Mouse (Mus musculus): Measurements from ENCODE around the gene Olfr806.

The Olfr806 gene

DNA sequence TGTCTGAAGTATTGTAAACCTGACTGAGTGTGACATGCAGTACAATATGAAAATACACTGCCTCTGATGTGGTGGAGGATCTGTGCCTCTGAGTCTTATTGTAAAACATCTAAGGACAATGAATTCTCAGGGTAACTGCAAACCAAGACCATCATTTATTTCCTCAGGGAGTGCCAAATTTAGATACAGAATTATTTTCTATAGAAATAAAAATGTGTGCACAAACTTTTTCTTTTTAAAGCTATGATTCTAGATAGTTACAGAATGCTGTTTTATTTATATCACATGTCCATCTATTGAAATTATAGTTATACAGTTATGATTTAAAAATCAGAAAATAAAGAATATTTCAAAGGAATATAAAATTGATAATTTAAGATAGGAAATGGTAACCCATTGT lies at the start of gene Olfr806:
Gene Olfr806 (minus strand): TSS at position 101 of the 400 bp plus-strand sequence.
- no peak for DNase-seq (ENCODE audit: low read depth, low spot score)

DNA sequence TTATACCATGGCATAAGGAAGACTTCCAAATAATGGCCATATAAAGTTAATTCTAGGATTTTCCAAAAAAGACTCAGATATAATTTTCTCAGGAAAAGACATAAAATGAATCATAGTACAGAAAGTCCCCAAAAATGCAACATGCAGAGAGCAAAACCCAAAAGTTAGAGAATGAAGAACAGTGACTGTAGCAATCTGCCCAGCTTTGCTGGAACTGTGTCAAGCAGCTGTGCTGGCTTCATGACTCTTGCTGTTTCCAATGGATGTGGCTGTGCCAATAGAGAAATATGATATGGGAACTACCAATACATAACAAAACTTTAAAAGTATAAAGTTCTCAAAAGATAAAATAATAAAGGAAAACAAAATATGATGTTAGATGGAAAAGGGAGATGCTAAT lies 36.4 kb upstream of the Olfr806 start:
- DNase-seq (ENCODE audit: low read depth, low spot score): no peak

GRCm38 (mm10) chr10:129774338-129774737 lies 32.6 kb upstream of the Olfr806 start, which contains the start of gene Olfr809:
Gene Olfr809 (plus strand): TSS chr10:129774638.
- DNase-seq (ENCODE audit: low read depth, low spot score): no peak

- DNase-seq (ENCODE audit: low read depth, low spot score): no peak
These were observed 23.5 kb upstream of the Olfr806 start, which contains the start of gene Olfr808 for GRCm38 (mm10) chr10:129765182-129765581. Gene Olfr808 (plus strand): TSS chr10:129765482.

GRCm38 (mm10) chr10:129757693-129758092 lies 16.0 kb upstream of the Olfr806 start, which contains the start of gene Olfr807:
Gene Olfr807 (minus strand): TSS chr10:129757793.
- no peak for DNase-seq (ENCODE audit: low read depth, low spot score)

DNA sequence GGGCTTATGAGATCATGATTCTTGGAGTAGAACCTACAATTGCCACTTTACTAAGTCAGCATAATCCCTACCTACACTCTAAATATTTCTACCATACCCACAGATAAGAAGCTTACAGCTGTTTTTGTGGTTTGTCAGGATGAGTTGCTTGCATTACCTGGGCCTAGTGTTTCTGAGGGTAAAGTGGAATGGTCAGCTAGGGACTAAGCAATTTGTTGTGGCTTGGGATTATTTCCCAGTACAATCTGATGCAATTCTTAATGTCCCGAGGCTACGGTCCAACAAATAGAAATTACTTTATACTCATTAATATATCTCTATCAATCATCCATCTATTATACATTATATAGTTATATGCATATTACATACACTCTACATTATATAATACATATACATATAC lies 12.4 kb downstream of the Olfr806 start, which contains the start of gene Olfr805:
Gene Olfr805 (minus strand): TSS at position 101 of the 400 bp plus-strand sequence.
- no peak for DNase-seq (ENCODE audit: low read depth, low spot score)

DNA sequence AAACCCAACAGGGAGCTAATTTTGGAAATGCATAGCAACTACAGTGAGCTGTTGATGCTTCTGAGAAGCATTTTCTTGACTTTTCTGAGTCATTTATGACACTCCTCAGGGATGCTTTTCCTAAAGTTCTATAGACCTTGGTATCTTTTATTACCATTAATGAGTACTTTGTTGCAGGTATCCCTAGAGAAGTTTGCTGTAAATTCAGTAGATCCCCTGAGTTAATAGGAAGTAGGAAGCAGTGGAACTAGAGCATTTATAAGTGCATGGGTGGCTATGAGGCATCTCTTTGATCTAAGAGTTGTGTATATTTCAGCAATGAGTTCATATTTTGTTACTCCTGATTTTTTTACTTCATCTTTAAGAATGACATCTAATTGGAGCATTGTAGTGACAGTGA lies 38.8 kb downstream of the Olfr806 start, which contains the start of gene Olfr804:
Gene Olfr804 (plus strand): TSS at position 301 of the 400 bp plus-strand sequence.
- no peak for DNase-seq (ENCODE audit: low read depth, low spot score)

DNA sequence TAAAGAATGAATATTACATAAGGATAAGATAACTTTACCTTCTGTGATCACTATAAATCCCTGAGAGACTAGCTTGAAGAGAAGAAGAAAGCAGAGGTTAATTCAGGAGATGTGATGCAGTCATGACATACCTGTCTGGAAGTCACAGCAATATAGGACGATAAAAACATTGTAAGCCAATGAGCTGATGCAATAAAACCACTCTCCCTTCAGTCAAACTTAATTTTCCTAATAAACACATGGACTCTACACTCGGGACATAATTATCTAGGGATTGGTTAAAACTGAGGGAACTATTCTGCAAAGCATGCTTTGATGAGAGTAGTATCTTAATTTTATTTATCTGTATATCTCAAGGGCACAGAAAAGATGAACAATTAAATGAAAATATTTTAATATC lies 47.5 kb downstream of the Olfr806 start, which contains the start of gene Olfr803:
Gene Olfr803 (minus strand): TSS at position 101 of the 400 bp plus-strand sequence.
- DNase-seq (ENCODE audit: low read depth, low spot score): no peak

DNA sequence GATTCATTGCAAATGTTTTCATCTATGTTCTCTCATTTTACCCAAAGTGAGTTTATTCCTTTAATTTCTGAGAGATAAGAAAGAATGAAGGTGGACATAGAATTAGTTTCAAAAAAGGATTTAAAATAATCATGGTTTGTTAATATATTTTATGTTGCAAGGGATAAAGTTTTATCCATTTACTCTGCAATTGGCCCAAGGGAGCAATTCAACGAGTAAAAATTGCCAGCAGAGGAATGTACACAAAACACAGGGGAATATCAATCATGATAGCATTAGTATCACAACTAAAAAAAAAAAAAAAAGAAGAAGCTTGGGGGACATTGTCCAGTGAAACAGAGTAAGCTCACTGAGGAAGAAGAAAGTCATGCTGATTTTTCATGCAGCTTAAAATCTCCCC lies 53.7 kb downstream of the Olfr806 start, which contains the start of gene Olfr802:
Gene Olfr802 (minus strand): TSS at position 101 of the 400 bp plus-strand sequence.
- no peak for DNase-seq (ENCODE audit: low read depth, low spot score)

Measured in brain, embryonic 18.5 days (tissue).